Mouse (Mus musculus) kidney, adult 2 months (tissue): ENCODE data around the gene Mllt1.

Source experiments
- CTCF ChIP-seq: fragments of 200-500 bp; conservative IDR thresholded peaks from 2 replicates; pipeline ENCODE4 v1.5.1; 2011; ENCODE audit warnings: low read depth, mild to moderate bottlenecking, control low read depth, low read length, moderate library complexity, mixed read lengths; ENCODE audit not compliant: insufficient read depth, insufficient read length
- POLR2A ChIP-seq: fragments of 200-500 bp; IDR thresholded peaks from one replicate; pipeline ENCODE4 v1.6.1; 2011; ENCODE audit warnings: low read depth, low read length, control low read depth

DNA sequence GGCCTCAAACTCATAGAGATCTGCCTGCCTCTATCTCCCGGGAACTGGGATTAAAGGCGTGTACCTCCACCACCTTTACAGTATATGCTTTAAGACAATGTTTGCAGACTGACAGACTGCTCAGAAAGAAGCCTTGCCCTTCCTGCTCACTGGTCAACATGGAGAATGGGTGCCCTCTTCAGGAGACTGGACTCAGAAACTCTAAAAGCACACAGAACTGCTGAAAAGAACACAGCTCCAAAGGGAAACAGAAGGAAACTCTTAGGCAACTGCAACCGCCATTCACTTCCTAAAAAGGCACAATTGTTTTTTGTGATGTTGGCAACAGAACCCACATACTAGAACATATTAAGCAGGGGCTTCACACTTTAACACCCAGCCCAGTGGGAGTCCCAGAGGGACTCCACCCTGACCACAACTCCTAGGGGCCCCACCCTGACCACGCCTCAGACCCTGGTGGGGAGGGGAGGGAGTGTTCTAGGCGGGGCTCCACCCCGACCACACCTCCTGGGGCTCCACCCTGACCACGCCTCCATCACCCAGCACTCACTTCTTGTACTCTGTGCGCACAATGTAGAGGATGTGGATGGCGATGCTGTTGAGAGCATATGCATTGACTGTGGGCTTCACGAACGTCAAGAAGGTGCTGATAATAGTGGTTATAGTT is 22.7 kb upstream of the Mllt1 start:
- TF ChIP-seq POLR2A (no peak), CTCF (0 out of 2 replicates have a peak, but pooled peaks have one; percentile 17)
